Mouse (Mus musculus): Measurements from ENCODE around the gene Smap2. TPM values are rescaled to one million over a fixed set of nuclear protein-coding genes. Genes with fewer than 3 reads are reported as not detected.

Gene Smap2
- polyA plus RNA-seq, 1 experiment from 2014 or later: 15.7 TPM

DNA sequence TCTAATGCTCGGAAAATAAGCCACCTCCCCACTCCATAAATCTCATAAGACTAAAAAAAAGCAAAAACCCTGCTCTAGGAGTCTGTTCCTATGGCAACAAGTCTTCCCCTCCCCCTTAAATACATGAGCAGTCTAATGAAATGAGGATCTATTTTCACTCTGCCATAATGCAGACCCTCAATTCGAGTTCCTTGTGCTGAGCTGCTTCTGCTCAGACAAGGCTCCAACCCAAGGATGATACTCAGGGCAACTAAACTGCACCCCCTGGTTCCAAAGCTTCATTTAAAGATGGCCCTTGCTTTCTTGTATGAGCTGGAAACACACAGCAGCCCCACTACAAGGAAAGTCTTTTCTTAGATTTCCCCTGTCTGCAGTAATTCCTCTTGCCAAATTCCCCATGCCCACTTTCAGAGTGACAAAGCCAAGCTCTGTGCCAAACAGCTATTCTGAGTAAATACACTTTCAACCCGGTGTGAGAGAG is 13.4 kb downstream of the Smap2 start:
- Histone ChIP-seq H3K4me2 (replicated peaks) (no peak overlapping the region), H3K4me1 (peaks cover 10% of the 10 kb centered on the region)

DNA sequence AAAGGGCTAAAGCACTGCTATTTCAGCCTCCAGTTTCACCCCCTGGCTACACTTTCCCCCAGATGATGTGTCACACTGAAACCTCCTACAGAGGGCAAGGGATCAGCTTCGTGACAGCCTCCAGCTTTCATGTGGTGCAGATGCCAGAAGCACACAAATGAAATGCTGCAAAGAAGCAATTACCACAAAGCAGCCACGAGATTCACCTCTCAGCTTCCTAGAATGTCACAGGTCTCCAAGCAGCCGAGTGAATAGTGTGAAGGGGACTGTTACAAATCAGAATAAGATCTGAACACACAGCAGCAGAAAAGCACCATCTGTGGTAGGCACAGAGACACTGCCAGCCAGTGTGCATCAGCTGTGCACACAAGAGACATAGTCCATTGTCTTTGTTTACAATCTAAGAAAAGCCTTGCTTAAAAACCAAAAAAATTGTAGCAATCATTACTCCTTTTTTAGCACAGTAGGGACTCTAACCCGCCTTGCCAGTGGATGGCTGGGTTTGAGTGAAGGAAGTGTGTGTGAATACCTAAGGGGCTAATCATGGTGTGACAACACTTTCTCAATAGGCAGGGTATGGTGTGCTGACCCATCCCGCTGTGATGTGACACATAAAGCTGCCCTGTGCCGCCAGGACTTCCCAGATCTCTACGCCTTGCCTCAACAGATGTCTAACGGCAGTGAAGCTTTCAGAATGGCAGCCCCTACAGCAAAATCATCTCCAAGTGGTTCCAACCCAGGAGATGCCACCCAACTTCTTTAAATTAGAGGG is 14.5 kb downstream of the Smap2 start:
- Histone ChIP-seq H3K4me3 (replicated peaks) (no peak overlapping the region), H3K9ac (no peak overlapping the region), H3K9me3 (replicated peaks) (no peaks in the 10 kb centered on the region), H3K27me3 (no peaks in the 10 kb centered on the region), H3K36me3 (no peaks in the 10 kb centered on the region), H3K4me2 (replicated peaks) (no peak overlapping the region), H3K4me1 (peaks cover 10% of the 10 kb centered on the region), H3K27ac (replicated peaks) (no peak overlapping the region)
- no peak for ATAC-seq (ENCODE audit: insufficient number of reproducible peaks, low FRiP score, low TSS enrichment, low read depth)
- 30% methylated on average over 8 of the region's 8 CpGs for WGBS

More for the DNA sequence above, 13.4 kb downstream of the Smap2 start:
- Histone ChIP-seq H3K27ac (replicated peaks) (no peak overlapping the region), H3K27me3 (no peaks in the 10 kb centered on the region), H3K36me3 (no peaks in the 10 kb centered on the region), H3K9me3 (replicated peaks) (no peaks in the 10 kb centered on the region), H3K9ac (no peak overlapping the region), H3K4me3 (replicated peaks) (no peak overlapping the region)
- no peak for ATAC-seq (ENCODE audit: insufficient number of reproducible peaks, low FRiP score, low TSS enrichment, low read depth)
- WGBS: 18% methylated on average over 3 of the region's 3 CpGs

DNA sequence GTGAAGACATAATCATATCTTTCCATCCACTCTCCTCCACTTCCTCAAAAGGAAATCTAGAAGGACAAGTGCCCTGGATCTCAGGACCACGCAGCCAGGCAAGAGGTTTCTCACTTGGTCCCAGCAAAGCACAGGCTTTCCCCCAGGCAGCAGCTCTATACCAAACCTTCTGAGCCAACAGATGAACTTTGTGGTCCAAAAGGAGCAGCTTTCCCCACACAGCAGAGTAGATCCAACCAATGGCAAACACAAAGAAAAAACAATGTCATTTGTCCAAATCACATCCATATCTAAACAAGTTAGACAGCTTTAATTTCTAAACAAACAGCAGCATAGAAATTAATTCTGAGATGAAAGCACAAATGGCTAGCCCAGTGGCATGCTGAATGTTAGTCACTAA is 15.4 kb downstream of the Smap2 start:
- Histone ChIP-seq H3K9me3 (replicated peaks) (no peaks in the 10 kb centered on the region), H3K4me1 (peaks cover 10% of the 10 kb centered on the region), H3K36me3 (no peaks in the 10 kb centered on the region), H3K4me3 (replicated peaks) (no peak overlapping the region), H3K9ac (no peak overlapping the region), H3K27ac (replicated peaks) (no peak overlapping the region), H3K27me3 (no peaks in the 10 kb centered on the region), H3K4me2 (replicated peaks) (no peak overlapping the region)
- 86% methylated on average over 1 of the region's 1 CpGs for WGBS
- no peak for ATAC-seq (ENCODE audit: insufficient number of reproducible peaks, low FRiP score, low TSS enrichment, low read depth)

DNA sequence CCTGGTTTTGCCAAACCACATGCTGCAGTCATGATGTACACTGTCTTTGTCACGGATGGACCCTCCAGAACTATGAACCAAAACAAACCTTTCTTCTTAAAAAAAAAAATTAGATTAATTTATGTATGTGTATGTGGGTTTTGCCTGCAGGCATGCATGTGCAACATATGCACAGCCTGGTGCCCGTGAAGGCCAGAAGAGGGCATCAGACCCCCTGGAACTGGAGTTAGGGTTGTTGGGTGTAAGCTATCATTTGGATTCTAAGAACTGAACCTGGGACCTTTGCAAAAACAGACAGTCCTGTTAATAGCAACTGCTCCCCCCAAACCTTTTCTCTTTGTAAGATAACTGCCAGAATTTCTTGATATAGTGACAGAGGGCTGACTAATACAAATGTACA is 16.0 kb downstream of the Smap2 start:
- Histone ChIP-seq H3K4me1 (peaks cover 10% of the 10 kb centered on the region), H3K27ac (replicated peaks) (no peak overlapping the region), H3K27me3 (no peaks in the 10 kb centered on the region), H3K4me3 (replicated peaks) (no peak overlapping the region), H3K4me2 (replicated peaks) (no peak overlapping the region), H3K36me3 (no peaks in the 10 kb centered on the region), H3K9ac (no peak overlapping the region), H3K9me3 (replicated peaks) (no peaks in the 10 kb centered on the region)
- no peak for ATAC-seq (ENCODE audit: insufficient number of reproducible peaks, low FRiP score, low TSS enrichment, low read depth)
- WGBS: 77% methylated on average over 2 of the region's 2 CpGs

DNA sequence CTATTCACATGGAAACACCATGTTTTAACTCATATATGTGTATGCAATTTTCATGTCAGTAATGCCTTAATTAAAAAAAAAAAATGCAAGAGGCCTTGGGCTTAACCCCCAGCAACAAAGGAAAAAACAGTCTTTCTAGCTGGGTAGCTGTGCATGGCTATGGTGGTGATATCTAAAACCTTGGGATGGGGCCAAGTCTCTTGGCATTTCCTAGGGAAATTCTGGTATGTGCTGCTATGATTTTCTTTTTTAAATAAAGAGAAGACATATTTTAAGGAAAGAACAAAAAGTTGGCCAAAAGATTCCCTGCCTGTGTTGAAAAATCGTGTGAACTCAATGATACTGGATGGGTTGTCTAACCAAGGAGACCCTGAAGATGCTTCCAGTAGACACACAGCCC is 21.1 kb downstream of the Smap2 start:
- no peaks in the 10 kb centered on the region for H3K4me1 ChIP-seq
- no peaks in the 10 kb centered on the region for H3K9me3 ChIP-seq (replicated peaks)
- 53% methylated on average over 1 of the region's 1 CpGs for WGBS
- no peak overlapping the region for H3K27ac ChIP-seq (replicated peaks)
- H3K27me3 ChIP-seq: no peaks in the 10 kb centered on the region
- H3K4me3 ChIP-seq (replicated peaks): no peak overlapping the region
- ATAC-seq (ENCODE audit: insufficient number of reproducible peaks, low FRiP score, low TSS enrichment, low read depth): no peak
- H3K9ac ChIP-seq: no peak overlapping the region
- no peak overlapping the region for H3K4me2 ChIP-seq (replicated peaks)
- H3K36me3 ChIP-seq: no peaks in the 10 kb centered on the region

DNA sequence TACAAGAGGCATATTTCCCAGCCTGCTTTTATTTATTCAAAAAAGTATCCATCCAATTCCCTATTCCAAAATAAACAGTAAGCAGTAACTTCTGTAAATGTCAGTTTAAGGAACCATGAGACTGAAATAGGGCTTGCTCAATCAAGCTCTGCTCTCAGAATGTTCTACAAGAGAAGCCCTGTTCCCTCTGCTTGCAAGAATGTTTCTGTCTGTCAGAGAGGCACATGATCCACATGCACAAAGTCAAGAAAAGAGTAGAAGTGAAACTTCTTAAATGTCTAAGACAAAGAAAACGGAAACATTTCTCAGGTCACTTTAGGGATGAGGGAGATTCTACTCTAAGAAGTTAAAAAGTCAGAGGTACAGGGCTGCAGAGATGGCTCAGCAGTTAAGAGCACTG is 24.0 kb downstream of the Smap2 start:
- H3K9ac ChIP-seq: no peak overlapping the region
- no peaks in the 10 kb centered on the region for H3K36me3 ChIP-seq
- no peak overlapping the region for H3K4me3 ChIP-seq (replicated peaks)
- H3K4me2 ChIP-seq (replicated peaks): no peak overlapping the region
- ATAC-seq (ENCODE audit: insufficient number of reproducible peaks, low FRiP score, low TSS enrichment, low read depth): no peak
- 82% methylated on average over 1 of the region's 1 CpGs for WGBS
- no peak overlapping the region for H3K27ac ChIP-seq (replicated peaks)
- no peaks in the 10 kb centered on the region for H3K4me1 ChIP-seq
- no peaks in the 10 kb centered on the region for H3K27me3 ChIP-seq
- H3K9me3 ChIP-seq (replicated peaks): no peaks in the 10 kb centered on the region

DNA sequence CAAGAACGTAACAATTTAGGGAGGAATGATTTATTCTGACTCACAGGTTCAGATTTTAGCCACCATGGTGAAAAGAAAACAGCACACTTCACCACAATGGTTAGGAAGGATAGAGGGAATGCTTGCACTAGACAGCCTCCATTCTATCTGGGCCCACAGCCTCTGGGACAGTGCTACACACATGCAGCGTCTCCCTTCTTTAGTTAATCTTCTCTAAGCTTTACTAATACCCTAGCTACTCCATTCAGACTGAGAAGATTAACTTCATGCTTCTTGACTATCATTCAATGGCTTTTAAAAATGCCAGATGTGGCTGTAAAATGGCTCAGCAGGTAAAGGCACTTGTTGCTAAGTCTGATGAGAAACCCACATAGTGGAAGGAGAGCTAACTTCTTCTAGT is 24.8 kb downstream of the Smap2 start:
- no peak overlapping the region for H3K27ac ChIP-seq (replicated peaks)
- no peak overlapping the region for H3K4me3 ChIP-seq (replicated peaks)
- no peak for ATAC-seq (ENCODE audit: insufficient number of reproducible peaks, low FRiP score, low TSS enrichment, low read depth)
- no peaks in the 10 kb centered on the region for H3K9me3 ChIP-seq (replicated peaks)
- H3K36me3 ChIP-seq: no peaks in the 10 kb centered on the region
- 66% methylated on average over 2 of the region's 2 CpGs for WGBS
- no peak overlapping the region for H3K4me2 ChIP-seq (replicated peaks)
- no peak overlapping the region for H3K9ac ChIP-seq
- no peaks in the 10 kb centered on the region for H3K27me3 ChIP-seq
- no peaks in the 10 kb centered on the region for H3K4me1 ChIP-seq

DNA sequence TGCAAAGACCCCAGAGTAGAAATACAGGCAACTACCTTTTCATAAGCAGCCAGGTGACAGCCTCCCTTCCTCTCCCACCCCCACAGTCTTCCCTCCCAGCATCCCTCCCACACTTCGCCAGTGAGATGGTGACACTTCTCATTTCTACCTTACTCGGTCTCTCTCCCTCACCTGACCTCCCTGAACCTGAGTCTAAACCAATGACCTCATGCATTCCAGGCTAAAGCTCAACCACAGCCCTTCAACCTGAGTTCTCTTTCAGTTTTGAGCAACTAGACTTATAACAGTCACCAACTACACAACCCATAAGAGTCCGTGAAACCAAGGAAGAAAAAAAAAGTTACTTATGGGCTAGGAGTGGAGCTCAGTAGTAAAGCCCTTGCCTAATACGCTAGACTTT is 29.7 kb downstream of the Smap2 start:
- Histone ChIP-seq H3K36me3 (0 out of 2 replicates have a peak, but pooled peaks cover 6% of the 10 kb centered on the region), H3K27me3 (no peaks in the 10 kb centered on the region), H3K4me2 (replicated peaks) (no peak overlapping the region), H3K4me1 (no peaks in the 10 kb centered on the region), H3K4me3 (replicated peaks) (no peak overlapping the region), H3K9ac (no peak overlapping the region), H3K27ac (replicated peaks) (no peak overlapping the region), H3K9me3 (replicated peaks) (no peaks in the 10 kb centered on the region)
- no peak for ATAC-seq (ENCODE audit: insufficient number of reproducible peaks, low FRiP score, low TSS enrichment, low read depth)
- 72% methylated on average over 4 of the region's 4 CpGs for WGBS

DNA sequence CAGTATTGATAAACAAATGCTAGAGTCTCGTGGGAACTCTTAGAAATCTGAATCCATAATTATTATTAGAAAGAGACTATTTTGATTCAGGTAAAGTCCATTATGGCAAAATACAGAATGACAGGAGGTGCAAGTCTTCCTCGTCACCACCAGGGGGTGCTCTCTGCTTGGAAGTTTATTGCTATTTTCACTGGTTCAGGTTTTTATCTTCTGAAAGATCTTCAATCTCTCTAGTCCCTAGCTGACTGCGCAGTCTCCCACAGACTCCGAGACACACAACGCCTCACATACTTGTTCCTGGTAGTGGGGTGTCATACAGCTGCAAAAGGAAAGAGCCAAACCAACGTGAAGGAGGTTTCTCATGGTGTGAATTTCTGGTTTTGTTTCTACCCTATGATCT is 30.6 kb downstream of the Smap2 start:
- Histone ChIP-seq H3K27ac (replicated peaks) (no peak overlapping the region), H3K9ac (no peak overlapping the region), H3K27me3 (no peaks in the 10 kb centered on the region), H3K36me3 (0 out of 2 replicates have a peak, but pooled peaks cover 9% of the 10 kb centered on the region), H3K4me2 (replicated peaks) (no peak overlapping the region), H3K4me1 (no peaks in the 10 kb centered on the region), H3K9me3 (replicated peaks) (no peaks in the 10 kb centered on the region), H3K4me3 (replicated peaks) (no peak overlapping the region)
- 14% methylated on average over 6 of the region's 6 CpGs for WGBS
- ATAC-seq (ENCODE audit: insufficient number of reproducible peaks, low FRiP score, low TSS enrichment, low read depth): no peak

DNA sequence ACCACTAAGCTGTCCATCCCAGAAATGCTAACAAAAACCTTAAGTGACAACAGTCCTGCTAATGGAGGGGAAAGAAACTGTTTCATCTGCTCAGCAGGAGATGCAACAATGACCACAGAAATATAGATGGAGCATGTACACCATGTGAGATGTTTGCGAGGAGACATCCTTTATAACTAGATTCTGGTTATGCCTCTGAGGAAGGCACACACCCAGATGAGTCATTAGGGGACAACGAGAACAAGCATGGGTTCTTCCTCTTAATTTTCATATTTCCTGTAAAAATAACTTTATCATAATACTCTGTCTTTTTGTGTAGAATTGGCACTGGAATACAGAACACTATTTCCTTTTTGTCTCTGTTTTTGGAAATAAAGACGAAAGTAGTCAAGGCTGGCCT is 38.8 kb downstream of the Smap2 start:
- 85% methylated on average over 3 of the region's 3 CpGs for WGBS
- H3K27me3 ChIP-seq: no peaks in the 10 kb centered on the region
- no peak overlapping the region for H3K4me2 ChIP-seq (replicated peaks)
- ATAC-seq (ENCODE audit: insufficient number of reproducible peaks, low FRiP score, low TSS enrichment, low read depth): no peak
- H3K27ac ChIP-seq (replicated peaks): no peak overlapping the region
- H3K36me3 ChIP-seq: peaks cover 23% of the 10 kb centered on the region
- no peaks in the 10 kb centered on the region for H3K9me3 ChIP-seq (replicated peaks)
- H3K9ac ChIP-seq: no peak overlapping the region
- H3K4me3 ChIP-seq (replicated peaks): no peak overlapping the region
- H3K4me1 ChIP-seq: no peaks in the 10 kb centered on the region

DNA sequence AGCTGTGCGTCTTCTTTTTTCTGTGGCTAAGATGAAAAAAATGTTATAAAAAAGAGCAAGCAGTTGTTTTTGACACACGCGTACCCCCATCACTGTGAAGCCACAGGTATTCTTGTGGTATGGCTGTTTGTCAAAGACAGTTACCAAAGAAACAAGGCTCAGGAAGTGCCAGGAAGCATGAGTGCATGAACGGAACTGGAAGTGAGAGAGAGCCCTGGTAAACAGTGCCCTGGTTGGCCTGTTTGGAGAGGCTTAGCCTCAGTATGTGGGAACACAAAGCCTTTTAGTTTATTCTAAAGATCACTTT is 41.7 kb downstream of the Smap2 start:
- Histone ChIP-seq H3K36me3 (peaks cover 32% of the 10 kb centered on the region), H3K27ac (replicated peaks) (no peak overlapping the region), H3K4me2 (replicated peaks) (no peak overlapping the region), H3K9ac (no peak overlapping the region), H3K9me3 (replicated peaks) (no peaks in the 10 kb centered on the region), H3K4me3 (replicated peaks) (no peak overlapping the region), H3K27me3 (no peaks in the 10 kb centered on the region), H3K4me1 (no peaks in the 10 kb centered on the region)
- ATAC-seq (ENCODE audit: insufficient number of reproducible peaks, low FRiP score, low TSS enrichment, low read depth): no peak
- WGBS: 73% methylated on average over 4 of the region's 4 CpGs

DNA sequence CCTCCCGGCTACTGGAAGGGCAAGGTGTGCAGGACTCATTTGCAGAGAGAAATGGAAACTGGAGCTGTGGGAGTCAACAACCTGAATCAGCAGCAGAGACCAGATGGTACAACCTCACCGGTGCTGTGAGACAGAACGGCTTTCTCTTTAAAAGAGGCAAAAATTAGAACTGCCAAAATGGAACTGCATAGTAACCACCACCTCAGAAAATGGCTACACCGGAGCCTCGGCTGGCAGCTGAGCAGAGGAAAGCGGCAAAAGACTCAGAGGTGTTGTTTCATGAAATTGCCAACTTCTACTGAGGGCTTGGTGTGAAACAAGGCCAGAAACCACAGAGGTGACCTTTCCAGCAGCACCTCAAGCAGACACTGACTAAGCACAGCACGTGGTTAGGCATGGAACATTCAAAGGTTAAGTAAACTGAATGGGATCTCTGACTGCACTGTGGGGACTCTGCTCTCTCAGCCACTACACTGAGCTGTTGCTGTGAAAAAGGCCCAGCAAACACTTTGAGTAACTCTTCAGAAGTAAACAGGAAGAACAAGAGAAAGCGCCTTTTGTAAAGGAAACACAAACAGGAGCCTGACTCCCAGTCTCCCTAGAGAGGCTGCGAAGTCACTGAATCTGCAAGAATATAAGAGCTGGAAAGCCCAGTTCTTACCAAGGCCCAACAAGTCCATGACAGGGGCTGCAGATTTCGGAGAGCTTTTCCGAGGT is 42.2 kb downstream of the Smap2 start:
- Histone ChIP-seq H3K36me3 (peaks cover 34% of the 10 kb centered on the region), H3K4me2 (replicated peaks) (no peak overlapping the region), H3K27me3 (no peaks in the 10 kb centered on the region), H3K27ac (replicated peaks) (no peak overlapping the region), H3K9ac (no peak overlapping the region), H3K9me3 (replicated peaks) (no peaks in the 10 kb centered on the region), H3K4me1 (no peaks in the 10 kb centered on the region), H3K4me3 (replicated peaks) (no peak overlapping the region)
- no peak for ATAC-seq (ENCODE audit: insufficient number of reproducible peaks, low FRiP score, low TSS enrichment, low read depth)
- WGBS: 82% methylated on average over 11 of the region's 11 CpGs
